Mouse (Mus musculus) layer of hippocampus, adult 2 months (tissue): ENCODE data around the gene Il10rb. TPM values are rescaled to one million over a fixed set of nuclear protein-coding genes. Genes with fewer than 3 reads are reported as not detected.
A peak's percentile ranks its signal among the peaks of the same experiment; 100 is the strongest.

Experiments used
- DNase-seq, 2 experiments: peaks; one replicate each; pipeline ENCODE4 v3.0.0; 2022; ENCODE audit warnings: low spot score in 2 of 2
- H3K27ac ChIP-seq: fragments of 200-600 bp; 2 replicates; pipeline ENCODE4 v1.8.1; 2022
- H3K4me3 ChIP-seq: fragments of 200-600 bp; 2 replicates; pipeline ENCODE4 v1.8.1; 2022; ENCODE audit warnings: mild to moderate bottlenecking
- CTCF ChIP-seq: fragments of 200-600 bp; conservative IDR thresholded peaks from 2 replicates; pipeline ENCODE4 v1.8.1; 2022; ENCODE audit warnings: antibody characterized with exemption, mild to moderate bottlenecking, moderate library complexity
- total RNA-seq, 2 experiments: library from RNA; stranded (reverse); gene quantifications; 2 replicates each; pipeline ENCODE4 v1.2.3; 2021

The Il10rb gene
- total RNA-seq, 2 experiments from 2014 or later, result 8.6 to 9.0 TPM

- no peak overlapping the region for H3K4me3 ChIP-seq
- no peak for DNase-seq
- no peak for TF ChIP-seq CTCF
- 0 out of 2 replicates have a peak overlapping the region, but pooled peaks have one; percentile 7 for H3K27ac ChIP-seq
Observed at GRCm38 (mm10) chr16:91386419-91387120, 19.4 kb upstream of the Il10rb start.

GRCm38 (mm10) chr16:91387121-91387486, 18.9 kb upstream of the Il10rb start:
- TF ChIP-seq CTCF, result no peak
- no peak for DNase-seq
- Histone ChIP-seq H3K27ac (no peak overlapping the region), H3K4me3 (no peak overlapping the region)

- DNase-seq, result no peak
- peak; percentile 74 for TF ChIP-seq CTCF
- no peak overlapping the region for H3K4me3 ChIP-seq
- no peak overlapping the region for H3K27ac ChIP-seq
Observed at GRCm38 (mm10) chr16:91390100-91390499, 15.9 kb upstream of the Il10rb start.

GRCm38 (mm10) chr16:91391421-91391820, 14.5 kb upstream of the Il10rb start, which contains the start of gene Gm21970:
Gene Gm21970 (plus strand): TSS chr16:91391721.
- no peak within 1 kb of the TSS for H3K27ac ChIP-seq
- no peak for DNase-seq
- H3K4me3 ChIP-seq, result no peak within 1 kb of the TSS
- no peak for TF ChIP-seq CTCF

GRCm38 (mm10) chr16:91394826-91395410, 11.0 kb upstream of the Il10rb start:
- TF ChIP-seq CTCF, result no peak
- Histone ChIP-seq H3K4me3 (no peak overlapping the region), H3K27ac (no peak overlapping the region)
- no peak for DNase-seq

- TF ChIP-seq CTCF, result no peak
- Histone ChIP-seq H3K27ac (no peak overlapping the region), H3K4me3 (no peak overlapping the region)
- DNase-seq, result peak; percentile 22 to 45
Observed at GRCm38 (mm10) chr16:91395633-91396392, 10.2 kb upstream of the Il10rb start.

- H3K27ac ChIP-seq, result no peak overlapping the region
- TF ChIP-seq CTCF, result no peak
- no peak overlapping the region for H3K4me3 ChIP-seq
- DNase-seq, result no peak
Observed at GRCm38 (mm10) chr16:91396844-91397537, 9.0 kb upstream of the Il10rb start.

GRCm38 (mm10) chr16:91398030-91398429, 7.9 kb upstream of the Il10rb start:
- no peak overlapping the region for H3K27ac ChIP-seq
- no peak for DNase-seq
- TF ChIP-seq CTCF, result no peak
- H3K4me3 ChIP-seq, result no peak overlapping the region

- no peak overlapping the region for H3K4me3 ChIP-seq
- no peak for DNase-seq
- no peak for TF ChIP-seq CTCF
- no peak overlapping the region for H3K27ac ChIP-seq
Observed at GRCm38 (mm10) chr16:91398944-91399343, 7.0 kb upstream of the Il10rb start.

- Histone ChIP-seq H3K4me3 (no peak overlapping the region), H3K27ac (no peak overlapping the region)
- no peak for DNase-seq
- no peak for TF ChIP-seq CTCF
Observed at GRCm38 (mm10) chr16:91401569-91402165, 4.3 kb upstream of the Il10rb start.

- no peak for TF ChIP-seq CTCF
- H3K27ac ChIP-seq, result no peak overlapping the region
- H3K4me3 ChIP-seq, result no peak overlapping the region
- DNase-seq, result no peak
Observed at GRCm38 (mm10) chr16:91403784-91404183, 2.2 kb upstream of the Il10rb start.

GRCm38 (mm10) chr16:91404187-91404586, 1.8 kb upstream of the Il10rb start:
- H3K27ac ChIP-seq, result no peak overlapping the region
- no peak for TF ChIP-seq CTCF
- no peak for DNase-seq
- no peak overlapping the region for H3K4me3 ChIP-seq
